Mouse (Mus musculus): ENCODE measurements around the gene Bcr.

DNA sequence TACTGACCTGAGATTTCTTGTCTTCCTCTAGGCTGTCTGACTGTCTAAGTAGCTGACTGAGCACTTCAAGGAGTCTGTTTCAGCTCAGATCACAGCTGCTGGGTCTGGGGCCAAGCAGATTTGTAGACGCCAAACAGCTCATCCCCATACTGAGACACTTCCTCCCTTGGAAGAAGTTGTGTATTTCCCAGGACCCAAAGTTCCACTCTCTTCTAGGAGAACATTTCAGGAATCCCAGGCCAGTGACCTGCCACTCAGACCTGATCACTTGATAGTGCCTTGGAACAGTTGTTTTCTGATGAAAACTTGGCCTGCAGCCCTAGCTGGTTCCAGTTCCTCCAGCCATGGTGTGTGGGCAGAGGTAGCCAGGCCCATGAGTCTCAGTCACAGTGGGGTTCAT is 140.3 kb downstream of the Bcr start:
- TF ChIP-seq EP300 (IDR thresholded peaks at IDR 0.05; ENCODE audit: insufficient read depth, low read depth, low read length): no peak
- no peak for TF ChIP-seq CTCF (IDR thresholded peaks at IDR 0.05)
